Mouse (Mus musculus): ENCODE results near the gene Gm21962.
"Not testable (repeated sequence)": the region's sequence is repeated elsewhere in the genome, so short reads cannot be mapped to it uniquely, and the experiment has no call there.

Gm21962 gene

DNA sequence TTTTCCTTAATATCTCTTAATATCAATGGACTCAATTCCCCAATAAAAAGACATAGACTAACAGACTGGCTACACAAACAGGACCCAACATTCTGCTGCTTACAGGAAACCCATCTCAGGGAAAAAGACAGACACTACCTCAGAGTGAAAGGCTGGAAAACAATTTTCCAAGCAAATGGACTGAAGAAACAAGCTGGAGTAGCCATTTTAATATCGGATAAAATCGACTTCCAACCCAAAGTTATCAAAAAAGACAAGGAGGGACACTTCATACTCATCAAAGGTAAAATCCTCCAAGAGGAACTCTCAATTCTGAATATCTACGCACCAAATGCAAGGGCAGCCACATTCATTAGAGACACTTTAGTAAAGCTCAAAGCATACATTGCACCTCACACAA is at the start of gene Gm21962:
TSS of gene Gm21962 (plus strand) at position 301 of the 400 bp plus-strand sequence.
- not testable (repeated sequence) for DNase-seq (ENCODE audit: low spot score in 2 of 2)

DNA sequence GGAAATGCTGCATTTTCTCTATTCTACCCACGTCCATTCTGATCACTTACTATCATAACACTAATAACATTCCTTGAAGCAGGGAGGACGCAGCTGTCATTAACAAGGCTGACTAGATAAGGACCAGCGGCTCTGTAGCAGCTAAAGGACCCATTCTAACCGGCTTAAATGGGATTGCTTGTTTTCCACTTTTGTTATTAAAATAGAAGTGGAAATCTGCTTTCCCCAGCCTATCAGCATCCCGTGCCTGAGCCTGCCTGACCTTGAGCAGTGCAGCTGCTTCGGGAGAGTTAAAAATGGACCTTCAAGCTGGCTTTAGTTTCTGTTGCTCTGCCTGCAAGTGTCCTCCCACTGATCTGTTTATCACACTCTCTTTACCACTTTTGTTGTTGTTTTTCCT is 49.2 kb upstream of the Gm21962 start:
- no peak for DNase-seq (ENCODE audit: low spot score in 2 of 2)

- no peak for DNase-seq (ENCODE audit: low spot score in 2 of 2)
These were observed 48.3 kb upstream of the Gm21962 start for GRCm38 (mm10) chr3:137622895-137623580.

DNA sequence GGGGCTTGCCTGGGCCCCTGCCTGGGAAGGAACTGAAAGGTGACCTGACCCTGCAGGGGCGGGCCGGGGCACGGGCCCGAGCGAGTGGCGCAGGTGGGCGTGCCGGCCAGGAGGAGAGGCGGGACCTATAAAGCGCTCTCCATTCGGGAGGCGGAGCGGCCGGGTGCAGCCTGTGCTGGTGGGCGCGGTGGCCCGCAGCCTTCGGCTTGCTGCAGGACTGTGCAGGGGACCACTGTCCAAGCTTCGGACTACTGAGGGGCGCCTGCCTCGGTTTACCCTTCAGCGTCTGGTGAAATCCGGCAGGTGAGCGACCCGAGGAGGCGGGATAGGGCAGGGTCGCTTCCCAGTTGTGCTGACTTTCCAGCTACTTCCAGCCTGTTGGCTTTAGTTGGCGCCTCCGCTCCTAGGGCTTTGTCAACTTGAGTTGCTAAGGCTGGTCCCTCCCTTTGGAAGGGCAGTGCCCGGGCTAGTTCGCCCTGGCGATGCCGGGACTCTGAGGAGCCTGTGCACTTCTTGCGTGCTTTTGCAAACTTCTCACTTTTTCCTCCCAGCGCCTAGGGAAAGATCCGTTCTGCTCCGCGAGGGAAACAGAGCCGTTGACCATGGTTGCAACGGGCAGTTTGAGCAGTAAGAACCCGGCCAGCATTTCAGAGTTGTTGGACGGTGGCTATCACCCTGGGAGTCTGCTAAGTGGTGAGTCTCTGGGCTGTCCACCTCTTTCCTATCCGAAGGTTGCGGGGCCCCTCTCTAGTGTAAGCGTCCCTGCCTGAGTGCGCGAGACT is 47.6 kb upstream of the Gm21962 start:
- DNase-seq (ENCODE audit: low spot score in 2 of 2), result no peak

DNA sequence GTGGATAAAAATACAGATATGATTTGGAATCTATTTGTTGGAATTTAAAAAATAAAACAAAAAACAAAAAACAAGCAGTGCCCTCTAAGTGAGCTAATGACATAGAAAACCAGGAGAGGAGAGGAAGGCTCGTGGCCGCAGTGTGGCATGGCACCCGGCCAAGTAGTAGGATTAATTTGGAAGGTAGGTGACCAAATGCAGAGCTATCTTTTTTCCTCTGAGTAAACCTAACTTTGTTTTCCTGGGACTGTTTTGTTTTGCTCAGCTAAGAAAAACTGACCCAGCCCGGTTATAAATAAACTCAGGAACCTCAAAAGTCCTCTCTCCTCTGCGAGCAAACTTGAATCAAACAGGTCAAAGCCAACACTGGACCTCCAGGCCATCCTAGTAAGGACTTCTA is 46.3 kb upstream of the Gm21962 start:
- DNase-seq (ENCODE audit: low spot score in 2 of 2), result no peak

DNA sequence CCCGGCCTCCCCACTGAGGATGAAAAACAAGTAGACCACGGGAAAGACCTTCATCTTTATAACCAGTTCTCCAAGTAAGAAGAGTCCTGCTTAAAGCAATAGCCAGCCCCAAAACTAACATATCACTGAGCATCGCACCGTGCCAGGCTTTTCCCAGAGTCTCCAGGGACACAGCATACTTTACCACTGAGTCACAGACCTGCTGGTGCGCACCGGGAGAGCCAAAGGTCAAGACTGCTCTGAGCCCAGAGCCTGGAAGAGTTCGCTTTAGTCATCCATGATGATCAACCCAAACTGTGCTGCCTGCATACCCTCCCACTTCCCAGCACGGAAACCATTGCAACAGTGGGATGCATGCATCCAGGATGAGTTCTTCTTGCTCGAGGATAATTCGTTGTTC is 37.6 kb upstream of the Gm21962 start:
- no peak for DNase-seq (ENCODE audit: low spot score in 2 of 2)

- DNase-seq (ENCODE audit: low spot score in 2 of 2), result no peak
These were observed 34.8 kb upstream of the Gm21962 start for GRCm38 (mm10) chr3:137636571-137636970.

DNA sequence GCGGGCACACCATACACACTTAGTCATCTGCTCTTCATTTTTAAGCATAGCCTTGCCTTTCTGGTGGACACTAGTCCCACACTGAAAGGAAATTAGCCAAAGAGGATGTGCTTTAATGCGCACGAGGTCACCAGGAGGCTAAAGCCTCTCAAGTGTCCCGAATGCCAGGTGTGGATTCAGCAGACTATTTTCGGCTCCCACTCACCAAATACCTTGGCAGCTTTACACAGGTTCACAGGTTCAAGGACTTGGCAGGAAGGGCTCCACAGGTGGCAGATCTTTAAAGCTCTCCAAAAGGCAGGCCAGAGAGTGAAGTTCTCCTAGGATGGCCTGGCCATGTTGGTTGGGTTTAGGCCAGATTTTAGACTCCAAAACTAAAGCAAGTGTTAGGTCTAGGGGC is 30.1 kb upstream of the Gm21962 start:
- no peak for DNase-seq (ENCODE audit: low spot score in 2 of 2)

- no peak for DNase-seq (ENCODE audit: low spot score in 2 of 2)
These were observed 29.2 kb upstream of the Gm21962 start for GRCm38 (mm10) chr3:137642137-137642536.

- DNase-seq (ENCODE audit: low spot score in 2 of 2), result no peak
These were observed 28.8 kb upstream of the Gm21962 start for GRCm38 (mm10) chr3:137642568-137642967.

DNA sequence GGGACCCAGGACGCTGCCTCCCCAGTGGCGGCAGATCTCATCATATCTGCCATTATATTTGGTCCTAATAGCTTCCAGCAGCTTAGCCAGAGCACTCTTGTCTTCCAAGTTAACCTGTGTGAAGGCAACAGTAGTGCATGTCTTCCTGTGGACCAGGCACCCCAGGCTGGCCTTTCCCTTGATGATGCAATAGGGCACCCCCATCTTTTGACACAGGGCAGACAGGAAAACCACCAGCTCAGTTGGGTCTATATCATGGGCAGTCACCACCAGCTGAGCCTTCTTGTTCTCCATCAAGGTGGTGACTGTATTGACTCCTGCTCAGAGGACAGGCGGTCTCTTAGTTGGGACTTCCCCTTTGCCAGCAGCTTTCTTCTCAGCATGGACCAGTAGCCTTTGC is 27.2 kb upstream of the Gm21962 start:
- DNase-seq (ENCODE audit: low spot score in 2 of 2), result no peak

GRCm38 (mm10) chr3:137644947-137645346 is 26.4 kb upstream of the Gm21962 start:
- no peak for DNase-seq (ENCODE audit: low spot score in 2 of 2)

GRCm38 (mm10) chr3:137647427-137648100 is 23.8 kb upstream of the Gm21962 start:
- no peak for DNase-seq (ENCODE audit: low spot score in 2 of 2)

GRCm38 (mm10) chr3:137649112-137649511 is 22.2 kb upstream of the Gm21962 start:
- no peak for DNase-seq (ENCODE audit: low spot score in 2 of 2)

DNA sequence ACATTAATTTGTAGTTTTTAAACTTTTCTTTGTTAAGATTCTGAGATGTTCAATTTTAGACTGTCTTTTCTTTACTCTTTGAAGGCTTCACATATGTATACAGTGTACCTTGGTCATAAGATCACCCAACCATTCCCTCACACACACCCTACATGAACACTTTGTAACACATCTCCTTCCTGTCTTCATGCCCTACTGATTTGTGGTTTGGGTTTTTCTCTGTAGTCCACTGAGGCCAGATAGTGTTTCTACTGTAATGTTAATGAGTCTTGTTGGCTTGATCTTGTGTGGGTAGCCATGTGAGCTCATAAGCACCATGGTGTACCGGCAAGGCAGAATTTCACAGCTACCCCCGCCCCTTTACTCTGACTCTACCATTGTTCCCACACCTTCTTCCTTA is 18.5 kb upstream of the Gm21962 start:
- DNase-seq (ENCODE audit: low spot score in 2 of 2), result no peak

- DNase-seq (ENCODE audit: low spot score in 2 of 2), result no peak
These were observed 9.6 kb downstream of the Gm21962 start for GRCm38 (mm10) chr3:137680923-137681322.

GRCm38 (mm10) chr3:137682911-137683806 is 11.8 kb downstream of the Gm21962 start:
- no peak for DNase-seq (ENCODE audit: low spot score in 2 of 2)

DNA sequence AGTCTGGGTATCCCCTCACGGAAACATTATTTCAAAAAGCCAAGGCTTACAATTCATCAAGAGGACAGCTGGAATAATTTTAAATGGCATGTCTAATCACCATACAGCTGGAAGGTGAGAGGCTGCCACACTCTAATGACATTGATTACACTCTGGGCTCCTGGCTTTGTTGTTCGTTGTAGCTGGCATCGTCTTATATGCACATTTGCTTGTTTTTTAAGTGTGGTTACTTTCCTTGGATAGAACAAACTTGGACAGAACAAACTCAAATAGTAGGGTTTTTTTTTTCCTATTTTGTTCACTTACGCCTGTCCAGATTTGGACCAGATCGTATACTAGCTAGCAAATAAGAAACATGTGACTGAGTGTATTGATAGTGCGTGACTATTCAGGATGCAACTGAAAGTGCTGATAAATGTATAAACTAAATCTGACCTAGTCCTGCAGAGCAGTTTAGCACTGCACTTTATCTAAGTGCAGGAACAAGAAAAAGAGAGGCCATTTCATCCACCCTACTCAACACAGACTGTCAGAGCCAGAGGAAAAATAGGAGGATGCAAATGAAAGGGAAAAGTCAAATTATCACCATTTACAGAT is 12.6 kb downstream of the Gm21962 start:
- no peak for DNase-seq (ENCODE audit: low spot score in 2 of 2)

DNA sequence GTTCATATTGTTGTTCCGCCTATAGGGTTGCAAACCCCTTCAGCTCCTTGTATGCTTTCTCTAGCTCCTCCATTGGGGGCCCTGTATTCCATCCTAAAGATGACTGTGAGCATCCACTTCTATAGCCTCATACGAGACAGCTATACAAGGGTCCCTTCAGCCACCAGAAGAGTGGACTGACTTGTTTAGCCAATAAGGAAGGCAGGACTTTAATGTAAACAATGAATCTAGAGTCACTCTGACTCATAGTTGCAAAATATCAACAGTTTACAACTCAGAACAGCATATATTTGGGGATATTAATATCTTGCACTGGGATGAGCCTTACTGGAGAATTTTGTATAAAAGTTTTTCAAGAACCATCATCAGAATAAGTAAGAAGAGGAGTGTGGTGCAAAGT is 15.6 kb downstream of the Gm21962 start:
- no peak for DNase-seq (ENCODE audit: low spot score in 2 of 2)

DNA sequence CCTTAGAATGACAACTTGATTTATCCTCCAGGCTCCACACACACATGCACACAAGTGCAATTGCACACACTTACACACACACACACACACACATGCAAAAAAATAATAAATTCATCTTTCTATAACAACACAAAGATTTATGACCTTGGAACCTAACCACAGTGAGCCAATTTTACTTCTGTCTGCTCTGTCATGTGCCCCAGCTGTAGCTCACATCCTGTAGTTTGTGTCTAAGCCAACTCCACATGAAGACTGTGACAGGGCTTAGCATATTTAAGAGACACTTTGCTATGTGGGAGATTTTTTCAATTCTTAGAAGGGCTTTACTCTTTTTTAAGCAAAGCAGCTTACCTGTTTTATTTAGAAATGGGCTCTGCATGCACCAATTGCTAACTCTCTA is 20.2 kb downstream of the Gm21962 start:
- no peak for DNase-seq (ENCODE audit: low spot score in 2 of 2)

DNA sequence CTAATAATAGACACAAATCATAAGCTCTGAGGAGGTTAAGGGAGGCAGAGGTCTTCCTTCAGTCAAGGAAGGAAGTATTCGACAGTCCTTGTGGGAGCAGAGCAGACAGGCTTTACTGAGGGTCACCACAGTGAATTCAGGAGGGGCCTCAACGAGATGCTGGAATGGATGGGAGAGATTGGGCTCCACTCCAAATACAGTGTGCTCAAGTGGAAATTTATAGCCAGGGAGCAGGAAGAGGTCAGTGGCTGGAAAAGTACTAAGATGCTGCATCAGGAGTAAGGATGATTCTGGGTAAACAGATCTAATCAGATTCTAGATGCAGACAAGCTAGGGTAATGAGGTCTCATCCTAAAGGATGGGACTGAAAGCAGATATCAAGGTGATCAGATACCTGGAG is 44.6 kb downstream of the Gm21962 start:
- no peak for DNase-seq (ENCODE audit: low spot score in 2 of 2)
